Mouse (Mus musculus): Measurements from ENCODE around the gene Gm26965. TPM values are rescaled to one million over a fixed set of nuclear protein-coding genes. Genes with fewer than 3 reads are reported as not detected.

The Gm26965 gene
- polyA plus RNA-seq (2012; rRNA removed) (not detected in 2 replicates), polyA plus RNA-seq (2014; fragmentation: Nextera tagmentation; extraction: Ambion mirVana) (not detected in 2 replicates)

GRCm38 (mm10) chr13:67525753-67526410 is at the start of gene Gm26965, which contains the start of gene Zfp87:
Gm26965 (minus strand) TSS chr13:67526151.
Zfp87 (minus strand) TSS chr13:67526177.
- Histone ChIP-seq H3K27me3 (ENCODE audit: control insufficient read depth, insufficient read depth, low read length) (no peaks in the 10 kb centered on the region), H3K36me3 (ENCODE audit: control insufficient read depth, insufficient read depth, low read length) (0 out of 2 replicates have a peak, but pooled peaks cover under 1% of the 10 kb centered on the region), H3K9ac (ENCODE audit: low read depth, low read length, severe bottlenecking) (peak within 1 kb of the TSS; percentile 78), H3K4me1 (ENCODE audit: control insufficient read depth, insufficient read depth, low read length) (peaks cover 10% of the 10 kb centered on the region), H3K4me2 (replicated peaks; ENCODE audit: low read depth, low read length, severe bottlenecking) (peak within 1 kb of the TSS; percentile 73), H3K9me3 (ENCODE audit: control insufficient read depth, low read length) (no peaks in the 10 kb centered on the region), H3K27ac (replicated peaks; ENCODE audit: low read depth, low read length) (peak within 1 kb of the TSS; percentile 80), H3K4me3 (replicated peaks; ENCODE audit: low read length) (peak within 1 kb of the TSS; percentile 90)
- DNase-seq (ENCODE audit: low spot score) (peak; percentile 98), ATAC-seq (ENCODE audit: low FRiP score, low read depth) (peak; percentile 99)
- TF ChIP-seq POLR2A (IDR thresholded peaks at IDR 0.05; ENCODE audit: borderline replicate concordance, extremely low read depth, insufficient read depth, insufficient read length): peak; percentile 64; the same call in 1 of the 2 replicates
- 0% methylated on average over 27 of the region's 27 CpGs for WGBS

- no peak overlapping the region for H3K4me2 ChIP-seq (replicated peaks; ENCODE audit: low read depth, low read length, severe bottlenecking)
- no peaks in the 10 kb centered on the region for H3K9me3 ChIP-seq (ENCODE audit: control insufficient read depth, low read length)
- H3K4me3 ChIP-seq (replicated peaks; ENCODE audit: low read length): no peak overlapping the region
- no peak for TF ChIP-seq POLR2A (IDR thresholded peaks at IDR 0.05; ENCODE audit: borderline replicate concordance, extremely low read depth, insufficient read depth, insufficient read length)
- no peaks in the 10 kb centered on the region for H3K4me1 ChIP-seq (ENCODE audit: control insufficient read depth, insufficient read depth, low read length)
- ATAC-seq (ENCODE audit: low FRiP score, low read depth) (no peak), DNase-seq (ENCODE audit: low spot score) (no peak)
- H3K27ac ChIP-seq (replicated peaks; ENCODE audit: low read depth, low read length): no peak overlapping the region
- no peak overlapping the region for H3K9ac ChIP-seq (ENCODE audit: low read depth, low read length, severe bottlenecking)
- H3K27me3 ChIP-seq (ENCODE audit: control insufficient read depth, insufficient read depth, low read length): no peaks in the 10 kb centered on the region
- H3K36me3 ChIP-seq (ENCODE audit: control insufficient read depth, insufficient read depth, low read length): no peaks in the 10 kb centered on the region
- WGBS: 69% methylated on average over 5 of the region's 5 CpGs
Measured at GRCm38 (mm10) chr13:67572591-67573189, 46.7 kb upstream of the Gm26965 start.

GRCm38 (mm10) chr13:67553730-67554129 is 27.8 kb upstream of the Gm26965 start, which contains the start of gene Zfp748:
Zfp748 (minus strand) TSS chr13:67553830.
- TF ChIP-seq POLR2A (IDR thresholded peaks at IDR 0.05; ENCODE audit: borderline replicate concordance, extremely low read depth, insufficient read depth, insufficient read length): no peak
- Histone ChIP-seq H3K9me3 (ENCODE audit: control insufficient read depth, low read length) (no peaks in the 10 kb centered on the region), H3K27me3 (ENCODE audit: control insufficient read depth, insufficient read depth, low read length) (no peaks in the 10 kb centered on the region), H3K4me1 (ENCODE audit: control insufficient read depth, insufficient read depth, low read length) (peaks cover 11% of the 10 kb centered on the region), H3K4me3 (replicated peaks; ENCODE audit: low read length) (peak within 1 kb of the TSS; percentile 82), H3K27ac (replicated peaks; ENCODE audit: low read depth, low read length) (peak within 1 kb of the TSS; percentile 79), H3K9ac (ENCODE audit: low read depth, low read length, severe bottlenecking) (peak within 1 kb of the TSS; percentile 85), H3K4me2 (replicated peaks; ENCODE audit: low read depth, low read length, severe bottlenecking) (peak within 1 kb of the TSS; percentile 56), H3K36me3 (ENCODE audit: control insufficient read depth, insufficient read depth, low read length) (no peaks in the 10 kb centered on the region)
- DNase-seq (ENCODE audit: low spot score): no peak
- WGBS: 76% methylated on average over 4 of the region's 4 CpGs
- ATAC-seq (ENCODE audit: low FRiP score, low read depth): no peak

GRCm38 (mm10) chr13:67552505-67553346 is 26.8 kb upstream of the Gm26965 start:
- ATAC-seq (ENCODE audit: low FRiP score, low read depth) (peak; percentile 96), DNase-seq (ENCODE audit: low spot score) (peak; percentile 95)
- no peaks in the 10 kb centered on the region for H3K27me3 ChIP-seq (ENCODE audit: control insufficient read depth, insufficient read depth, low read length)
- H3K36me3 ChIP-seq (ENCODE audit: control insufficient read depth, insufficient read depth, low read length): no peaks in the 10 kb centered on the region
- H3K4me3 ChIP-seq (replicated peaks; ENCODE audit: low read length): peak overlapping the region; percentile 82
- peak overlapping the region; percentile 79 for H3K27ac ChIP-seq (replicated peaks; ENCODE audit: low read depth, low read length)
- peaks cover 11% of the 10 kb centered on the region for H3K4me1 ChIP-seq (ENCODE audit: control insufficient read depth, insufficient read depth, low read length)
- WGBS: under 1% methylated on average over 38 of the region's 44 CpGs
- no peaks in the 10 kb centered on the region for H3K9me3 ChIP-seq (ENCODE audit: control insufficient read depth, low read length)
- H3K9ac ChIP-seq (ENCODE audit: low read depth, low read length, severe bottlenecking): peak overlapping the region; percentile 85
- TF ChIP-seq POLR2A (IDR thresholded peaks at IDR 0.05; ENCODE audit: borderline replicate concordance, extremely low read depth, insufficient read depth, insufficient read length): peak; percentile 46; the same call in 1 of the 2 replicates
- H3K4me2 ChIP-seq (replicated peaks; ENCODE audit: low read depth, low read length, severe bottlenecking): peak overlapping the region; percentile 56

- peaks cover 45% of the 10 kb centered on the region for H3K36me3 ChIP-seq (ENCODE audit: control insufficient read depth, insufficient read depth, low read length)
- peaks cover 11% of the 10 kb centered on the region; the same call in 1 of the 2 replicates for H3K9me3 ChIP-seq (ENCODE audit: control insufficient read depth, low read length)
- no peak for DNase-seq (ENCODE audit: low spot score)
- no peak overlapping the region for H3K9ac ChIP-seq (ENCODE audit: low read depth, low read length, severe bottlenecking)
- WGBS: 87% methylated on average over 1 of the region's 1 CpGs
- no peaks in the 10 kb centered on the region for H3K27me3 ChIP-seq (ENCODE audit: control insufficient read depth, insufficient read depth, low read length)
- H3K27ac ChIP-seq (replicated peaks; ENCODE audit: low read depth, low read length): no peak overlapping the region
- no peak overlapping the region for H3K4me2 ChIP-seq (replicated peaks; ENCODE audit: low read depth, low read length, severe bottlenecking)
- no peak for ATAC-seq (ENCODE audit: low FRiP score, low read depth)
- no peak overlapping the region for H3K4me3 ChIP-seq (replicated peaks; ENCODE audit: low read length)
- H3K4me1 ChIP-seq (ENCODE audit: control insufficient read depth, insufficient read depth, low read length): no peaks in the 10 kb centered on the region
- TF ChIP-seq POLR2A (IDR thresholded peaks at IDR 0.05; ENCODE audit: borderline replicate concordance, extremely low read depth, insufficient read depth, insufficient read length): no peak
Measured at GRCm38 (mm10) chr13:67545941-67546340, 20.0 kb upstream of the Gm26965 start.
